Mouse (Mus musculus): ENCODE measurements around the gene Tat. TPM values are rescaled to one million over a fixed set of nuclear protein-coding genes. Genes with fewer than 3 reads are reported as not detected.
A peak's percentile ranks its signal among the peaks of the same experiment; 100 is the strongest.

Gene Tat
- polyA plus RNA-seq, 1 experiment, result not detected

- Histone ChIP-seq H3ac (ENCODE audit: control insufficient read depth, insufficient read length, low read depth) (no peak overlapping the region), H3K4me3 (ENCODE audit: insufficient read depth, poor library complexity, severe bottlenecking) (no peak overlapping the region), H3K79me3 (ENCODE audit: low read depth) (no peaks in the 10 kb centered on the region), H3K27me3 (ENCODE audit: control insufficient read depth, insufficient read depth, insufficient read length) (peaks cover 40% of the 10 kb centered on the region), H3K79me2 (ENCODE audit: control insufficient read depth, insufficient read depth) (no peaks in the 10 kb centered on the region), H3K36me3 (ENCODE audit: control insufficient read depth, insufficient read depth) (no peaks in the 10 kb centered on the region)
- TF ChIP-seq CEBPB (IDR thresholded peaks at IDR 0.05; ENCODE audit: low read depth) (no peak), CTCF (IDR thresholded peaks at IDR 0.05; ENCODE audit: control insufficient read depth, insufficient read depth, insufficient read length) (no peak), MAX (IDR thresholded peaks at IDR 0.05) (no peak), USF1 (IDR thresholded peaks at IDR 0.05; ENCODE audit: low read depth) (no peak), MYOD1 (IDR thresholded peaks at IDR 0.05; ENCODE audit: control insufficient read depth, insufficient read length, low read depth) (no peak), FOSL1 (IDR thresholded peaks at IDR 0.05; ENCODE audit: insufficient read depth, low read length, poor library complexity, severe bottlenecking) (no peak), MYOG (IDR thresholded peaks at IDR 0.05; ENCODE audit: control insufficient read depth, extremely low read depth, insufficient read length) (no peak)
Measured at GRCm38 (mm10) chr8:109998066-109998465, 7.8 kb downstream of the Tat start.

DNA sequence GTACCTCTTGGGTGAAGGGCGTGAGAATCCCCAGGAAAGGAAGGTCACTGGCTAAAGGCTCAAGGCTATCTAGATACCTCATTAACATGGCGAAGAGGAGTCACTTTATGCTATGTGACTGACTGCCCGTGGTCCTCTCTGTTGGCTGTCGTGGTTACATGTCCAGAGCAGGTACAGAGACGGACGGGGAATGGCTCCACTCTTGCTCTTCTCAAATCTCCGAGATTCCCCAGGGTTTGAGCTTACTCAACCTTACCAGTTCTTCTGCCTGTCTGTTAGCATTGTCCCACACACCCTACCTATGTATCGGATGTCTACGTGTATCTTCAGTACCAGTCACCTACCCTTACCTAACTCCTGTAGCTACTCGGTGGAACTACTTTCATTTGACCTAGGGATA lies 9.7 kb downstream of the Tat start:
- TF ChIP-seq MYOD1 (IDR thresholded peaks at IDR 0.05; ENCODE audit: control insufficient read depth, insufficient read length, low read depth) (no peak), USF1 (IDR thresholded peaks at IDR 0.05; ENCODE audit: low read depth) (no peak), MAX (IDR thresholded peaks at IDR 0.05) (no peak), CTCF (IDR thresholded peaks at IDR 0.05; ENCODE audit: control insufficient read depth, insufficient read depth, insufficient read length) (no peak), FOSL1 (IDR thresholded peaks at IDR 0.05; ENCODE audit: insufficient read depth, low read length, poor library complexity, severe bottlenecking) (no peak), CEBPB (IDR thresholded peaks at IDR 0.05; ENCODE audit: low read depth) (no peak), MYOG (IDR thresholded peaks at IDR 0.05; ENCODE audit: control insufficient read depth, extremely low read depth, insufficient read length) (no peak)
- Histone ChIP-seq H3ac (ENCODE audit: control insufficient read depth, insufficient read length, low read depth) (no peak overlapping the region), H3K79me2 (ENCODE audit: control insufficient read depth, insufficient read depth) (no peaks in the 10 kb centered on the region), H3K4me3 (ENCODE audit: insufficient read depth, poor library complexity, severe bottlenecking) (no peak overlapping the region), H3K36me3 (ENCODE audit: control insufficient read depth, insufficient read depth) (no peaks in the 10 kb centered on the region), H3K27me3 (ENCODE audit: control insufficient read depth, insufficient read depth, insufficient read length) (peaks cover 39% of the 10 kb centered on the region), H3K79me3 (ENCODE audit: low read depth) (no peaks in the 10 kb centered on the region)

DNA sequence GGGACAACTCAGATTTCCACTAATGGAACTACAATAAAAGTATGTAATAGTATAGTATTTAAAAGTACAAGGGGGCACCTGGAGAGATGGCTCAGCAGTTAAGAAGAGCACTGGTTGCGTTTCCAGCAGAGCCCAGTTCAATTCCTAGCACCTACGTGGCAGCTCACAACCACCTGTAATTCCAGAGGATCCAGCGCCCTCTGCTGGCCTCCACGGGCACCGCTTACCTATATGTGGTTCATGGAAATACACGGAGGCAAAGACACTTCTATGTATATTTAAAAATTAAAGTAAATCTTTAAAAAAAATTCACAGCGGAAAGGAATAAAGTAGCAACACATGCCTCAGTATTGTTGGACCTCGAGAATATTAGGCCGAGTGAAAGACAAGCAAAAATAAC lies 12.7 kb downstream of the Tat start:
- no peaks in the 10 kb centered on the region for H3K36me3 ChIP-seq (ENCODE audit: control insufficient read depth, insufficient read depth)
- no peaks in the 10 kb centered on the region for H3K79me2 ChIP-seq (ENCODE audit: control insufficient read depth, insufficient read depth)
- no peak overlapping the region for H3K4me3 ChIP-seq (ENCODE audit: insufficient read depth, poor library complexity, severe bottlenecking)
- TF ChIP-seq MAX (IDR thresholded peaks at IDR 0.05) (no peak), FOSL1 (IDR thresholded peaks at IDR 0.05; ENCODE audit: insufficient read depth, low read length, poor library complexity, severe bottlenecking) (no peak), CTCF (IDR thresholded peaks at IDR 0.05; ENCODE audit: control insufficient read depth, insufficient read depth, insufficient read length) (peak; percentile 41), MYOG (IDR thresholded peaks at IDR 0.05; ENCODE audit: control insufficient read depth, extremely low read depth, insufficient read length) (no peak), MYOD1 (IDR thresholded peaks at IDR 0.05; ENCODE audit: control insufficient read depth, insufficient read length, low read depth) (no peak), CEBPB (IDR thresholded peaks at IDR 0.05; ENCODE audit: low read depth) (no peak), USF1 (IDR thresholded peaks at IDR 0.05; ENCODE audit: low read depth) (no peak)
- no peak overlapping the region for H3ac ChIP-seq (ENCODE audit: control insufficient read depth, insufficient read length, low read depth)
- H3K79me3 ChIP-seq (ENCODE audit: low read depth), result no peaks in the 10 kb centered on the region
- peaks cover 44% of the 10 kb centered on the region for H3K27me3 ChIP-seq (ENCODE audit: control insufficient read depth, insufficient read depth, insufficient read length)

DNA sequence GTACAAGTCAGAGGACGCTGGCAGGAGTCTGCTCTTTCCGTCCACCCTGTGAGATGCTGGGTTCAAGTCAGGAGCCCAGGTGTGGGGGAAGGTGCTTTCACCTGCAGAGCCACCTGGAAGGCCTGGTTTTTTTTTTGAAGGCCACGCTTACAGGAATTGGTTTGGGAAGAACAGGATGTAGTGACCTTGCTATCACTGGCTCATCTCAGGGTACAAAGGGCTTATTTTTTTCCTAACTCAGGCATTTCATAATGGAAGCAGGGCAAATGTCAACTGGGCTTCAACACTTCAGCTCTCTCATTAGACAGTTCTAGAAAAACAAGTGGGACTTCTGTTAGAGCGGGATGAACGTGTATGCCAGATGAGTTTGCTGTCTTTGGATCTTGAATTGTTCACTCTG lies 14.1 kb downstream of the Tat start:
- Histone ChIP-seq H3K79me2 (ENCODE audit: control insufficient read depth, insufficient read depth) (no peaks in the 10 kb centered on the region), H3K36me3 (ENCODE audit: control insufficient read depth, insufficient read depth) (no peaks in the 10 kb centered on the region), H3K4me3 (ENCODE audit: insufficient read depth, poor library complexity, severe bottlenecking) (no peak overlapping the region), H3K27me3 (ENCODE audit: control insufficient read depth, insufficient read depth, insufficient read length) (peaks cover 37% of the 10 kb centered on the region), H3ac (ENCODE audit: control insufficient read depth, insufficient read length, low read depth) (no peak overlapping the region), H3K79me3 (ENCODE audit: low read depth) (no peaks in the 10 kb centered on the region)
- TF ChIP-seq CTCF (IDR thresholded peaks at IDR 0.05; ENCODE audit: control insufficient read depth, insufficient read depth, insufficient read length) (no peak), MYOD1 (IDR thresholded peaks at IDR 0.05; ENCODE audit: control insufficient read depth, insufficient read length, low read depth) (no peak), MYOG (IDR thresholded peaks at IDR 0.05; ENCODE audit: control insufficient read depth, extremely low read depth, insufficient read length) (no peak), USF1 (IDR thresholded peaks at IDR 0.05; ENCODE audit: low read depth) (no peak), FOSL1 (IDR thresholded peaks at IDR 0.05; ENCODE audit: insufficient read depth, low read length, poor library complexity, severe bottlenecking) (no peak)

DNA sequence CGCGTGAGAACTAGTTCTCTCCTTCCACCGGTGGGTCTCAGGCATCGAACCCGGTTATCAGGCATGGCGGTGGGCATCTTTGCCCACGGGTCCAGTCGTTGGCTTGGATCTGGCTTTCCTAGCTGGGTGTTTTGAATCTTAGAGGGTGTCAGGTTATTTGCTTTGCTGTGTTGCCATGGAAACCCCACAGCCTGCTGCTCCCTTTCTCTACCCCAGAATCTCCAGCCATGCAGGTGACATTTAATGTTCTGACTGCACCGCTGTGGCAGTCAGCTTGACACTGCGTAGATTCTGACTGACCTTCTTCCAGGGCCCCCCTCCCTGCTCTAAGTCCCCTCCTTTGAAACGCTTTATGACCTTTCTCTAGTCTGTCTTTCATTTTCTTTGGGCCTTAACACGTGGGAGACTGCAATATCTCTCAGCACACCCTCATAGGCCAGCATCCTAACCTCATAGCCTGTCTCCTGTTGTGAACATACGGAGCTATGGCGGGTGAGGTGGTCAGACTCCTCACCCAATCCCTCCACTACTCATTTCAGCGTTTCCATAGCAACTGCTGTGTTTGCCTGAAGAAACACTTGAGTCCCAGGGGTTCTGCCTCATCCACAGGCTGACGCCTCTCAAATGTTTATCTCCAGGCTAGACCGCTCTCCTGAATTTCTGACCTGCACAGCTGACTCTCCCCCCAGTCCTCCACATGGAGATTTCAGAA lies 16.2 kb downstream of the Tat start:
- no peak overlapping the region for H3K4me3 ChIP-seq (ENCODE audit: insufficient read depth, poor library complexity, severe bottlenecking)
- no peak overlapping the region for H3ac ChIP-seq (ENCODE audit: control insufficient read depth, insufficient read length, low read depth)
- no peak for TF ChIP-seq FOSL1 (IDR thresholded peaks at IDR 0.05; ENCODE audit: insufficient read depth, low read length, poor library complexity, severe bottlenecking)
- TF ChIP-seq MYOD1 (IDR thresholded peaks at IDR 0.05; ENCODE audit: control insufficient read depth, insufficient read length, low read depth), result no peak
- TF ChIP-seq MAX (IDR thresholded peaks at IDR 0.05), result no peak
- no peak for TF ChIP-seq CTCF (IDR thresholded peaks at IDR 0.05; ENCODE audit: control insufficient read depth, insufficient read depth, insufficient read length)
- H3K79me2 ChIP-seq (ENCODE audit: control insufficient read depth, insufficient read depth), result no peaks in the 10 kb centered on the region
- H3K79me3 ChIP-seq (ENCODE audit: low read depth), result no peaks in the 10 kb centered on the region
- no peaks in the 10 kb centered on the region for H3K36me3 ChIP-seq (ENCODE audit: control insufficient read depth, insufficient read depth)
- peaks cover 24% of the 10 kb centered on the region for H3K27me3 ChIP-seq (ENCODE audit: control insufficient read depth, insufficient read depth, insufficient read length)
